Mouse (Mus musculus): ENCODE measurements around the gene Vsnl1. TPM values are rescaled to one million over a fixed set of nuclear protein-coding genes. Genes with fewer than 3 reads are reported as not detected.

Gene Vsnl1
- polyA plus RNA-seq (2015; fragmentation: Nextera tagmentation; extraction: Ambion mirVana) = 0.88 and 0.92 TPM in 2 replicates

GRCm38 (mm10) chr12:11436497-11437265 lies at the start of gene Vsnl1:
TSS of gene Vsnl1 (minus strand) at chr12:11436613.
- H3K27ac ChIP-seq = no peak within 1 kb of the TSS
- peak within 1 kb of the TSS; percentile 83 for H3K4me2 ChIP-seq
- H3K4me1 ChIP-seq = peaks cover 13% of the 10 kb centered on the region
- H3K9ac ChIP-seq = no peak within 1 kb of the TSS
- H3K9me3 ChIP-seq = no peaks in the 10 kb centered on the region
- WGBS = 3% methylated on average over 34 of the region's 34 CpGs
- no peaks in the 10 kb centered on the region for H3K36me3 ChIP-seq
- peak within 1 kb of the TSS; percentile 35 for H3K4me3 ChIP-seq (replicated peaks)
- peak; percentile 84 for ATAC-seq (ENCODE audit: insufficient read depth, low FRiP score, low read depth)
- peaks cover 14% of the 10 kb centered on the region; the same call in 1 of the 2 replicates for H3K27me3 ChIP-seq (replicated peaks)

- Histone ChIP-seq H3K4me1 (peaks cover 4% of the 10 kb centered on the region; the same call in 1 of the 2 replicates), H3K4me2 (peak overlapping the region; percentile 98), H3K36me3 (no peaks in the 10 kb centered on the region), H3K9ac (no peak overlapping the region), H3K27ac (no peak overlapping the region), H3K9me3 (no peaks in the 10 kb centered on the region), H3K27me3 (replicated peaks) (no peaks in the 10 kb centered on the region), H3K4me3 (replicated peaks) (no peak overlapping the region)
- 77% methylated on average over 4 of the region's 4 CpGs for WGBS
- no peak for ATAC-seq (ENCODE audit: insufficient read depth, low FRiP score, low read depth)
Measured at GRCm38 (mm10) chr12:11456632-11457031, 20.2 kb upstream of the Vsnl1 start.

- Histone ChIP-seq H3K36me3 (no peaks in the 10 kb centered on the region), H3K9me3 (no peaks in the 10 kb centered on the region), H3K4me3 (replicated peaks) (peak overlapping the region; percentile 54), H3K4me1 (peaks cover 4% of the 10 kb centered on the region; the same call in 1 of the 2 replicates), H3K27me3 (replicated peaks) (no peaks in the 10 kb centered on the region), H3K4me2 (peak overlapping the region; percentile 98), H3K9ac (peak overlapping the region; percentile 37), H3K27ac (no peak overlapping the region)
- peak; percentile 55; the same call in 1 of the 2 replicates for ATAC-seq (ENCODE audit: insufficient read depth, low FRiP score, low read depth)
- WGBS = 4% methylated on average over 11 of the region's 11 CpGs
Measured at GRCm38 (mm10) chr12:11456213-11456612, 19.8 kb upstream of the Vsnl1 start.

GRCm38 (mm10) chr12:11455549-11456194 lies 19.3 kb upstream of the Vsnl1 start, which contains the start of gene Rad51ap2:
TSS of gene Rad51ap2 (plus strand) at chr12:11456079.
- no peaks in the 10 kb centered on the region for H3K9me3 ChIP-seq
- peaks cover 4% of the 10 kb centered on the region; the same call in 1 of the 2 replicates for H3K4me1 ChIP-seq

GRCm38 (mm10) chr12:11454146-11454545 lies 17.7 kb upstream of the Vsnl1 start:
- no peaks in the 10 kb centered on the region for H3K36me3 ChIP-seq
- H3K4me1 ChIP-seq = peaks cover 4% of the 10 kb centered on the region; the same call in 1 of the 2 replicates
- no peak overlapping the region for H3K4me3 ChIP-seq (replicated peaks)
- no peaks in the 10 kb centered on the region for H3K9me3 ChIP-seq
- H3K27me3 ChIP-seq (replicated peaks) = no peaks in the 10 kb centered on the region
- ATAC-seq (ENCODE audit: insufficient read depth, low FRiP score, low read depth) = no peak
- no peak overlapping the region for H3K9ac ChIP-seq
- H3K4me2 ChIP-seq = no peak overlapping the region
- no peak overlapping the region for H3K27ac ChIP-seq
- whole genome bisulfite sequencing = 65% methylated on average over 5 of the region's 5 CpGs

More at GRCm38 (mm10) chr12:11455549-11456194, 19.3 kb upstream of the Vsnl1 start, which contains the start of gene Rad51ap2:
- H3K27me3 ChIP-seq (replicated peaks) = no peaks in the 10 kb centered on the region
- no peak within 1 kb of the TSS for H3K27ac ChIP-seq
- no peaks in the 10 kb centered on the region for H3K36me3 ChIP-seq
- H3K9ac ChIP-seq = peak within 1 kb of the TSS; percentile 37
- WGBS = 3% methylated on average over 40 of the region's 40 CpGs
- peak within 1 kb of the TSS; percentile 54 for H3K4me3 ChIP-seq (replicated peaks)
- H3K4me2 ChIP-seq = peak within 1 kb of the TSS; percentile 98
- peak; percentile 99 for ATAC-seq (ENCODE audit: insufficient read depth, low FRiP score, low read depth)

- H3K27ac ChIP-seq = no peak overlapping the region
- ATAC-seq (ENCODE audit: insufficient read depth, low FRiP score, low read depth) = no peak
- peak overlapping the region; percentile 83 for H3K4me2 ChIP-seq
- H3K9me3 ChIP-seq = no peaks in the 10 kb centered on the region
- peaks cover 13% of the 10 kb centered on the region for H3K4me1 ChIP-seq
- WGBS = 27% methylated on average over 23 of the region's 23 CpGs
- no peaks in the 10 kb centered on the region for H3K36me3 ChIP-seq
- H3K9ac ChIP-seq = 0 out of 2 replicates have a peak overlapping the region, but pooled peaks have one; percentile 4
- peaks cover 14% of the 10 kb centered on the region; the same call in 1 of the 2 replicates for H3K27me3 ChIP-seq (replicated peaks)
- H3K4me3 ChIP-seq (replicated peaks) = peak overlapping the region; percentile 35
Measured at GRCm38 (mm10) chr12:11437907-11438447, 1.6 kb upstream of the Vsnl1 start.

- 16% methylated on average over 17 of the region's 17 CpGs for WGBS
- peak overlapping the region; percentile 35 for H3K4me3 ChIP-seq (replicated peaks)
- H3K36me3 ChIP-seq = no peaks in the 10 kb centered on the region
Measured at GRCm38 (mm10) chr12:11437266-11437906, 973 bp upstream of the Vsnl1 start.

GRCm38 (mm10) chr12:11436023-11436350 lies 426 bp downstream of the Vsnl1 start:
- H3K4me3 ChIP-seq (replicated peaks) = peak overlapping the region; percentile 35
- H3K9me3 ChIP-seq = no peaks in the 10 kb centered on the region
- peak overlapping the region; percentile 83 for H3K4me2 ChIP-seq
- WGBS = 2% methylated on average over 12 of the region's 12 CpGs
- no peak overlapping the region for H3K9ac ChIP-seq
- no peak overlapping the region for H3K27ac ChIP-seq
- no peaks in the 10 kb centered on the region for H3K36me3 ChIP-seq
- H3K27me3 ChIP-seq (replicated peaks) = peaks cover 14% of the 10 kb centered on the region; the same call in 1 of the 2 replicates
- H3K4me1 ChIP-seq = peaks cover 13% of the 10 kb centered on the region
- ATAC-seq (ENCODE audit: insufficient read depth, low FRiP score, low read depth) = no peak

More at GRCm38 (mm10) chr12:11437266-11437906, 973 bp upstream of the Vsnl1 start:
- ATAC-seq (ENCODE audit: insufficient read depth, low FRiP score, low read depth) = peak; percentile 59; the same call in 1 of the 2 replicates
- H3K4me2 ChIP-seq = peak overlapping the region; percentile 83
- peaks cover 13% of the 10 kb centered on the region for H3K4me1 ChIP-seq
- no peak overlapping the region for H3K27ac ChIP-seq
- peaks cover 14% of the 10 kb centered on the region; the same call in 1 of the 2 replicates for H3K27me3 ChIP-seq (replicated peaks)
- H3K9me3 ChIP-seq = no peaks in the 10 kb centered on the region
- H3K9ac ChIP-seq = no peak overlapping the region

GRCm38 (mm10) chr12:11435246-11436022 lies 979 bp downstream of the Vsnl1 start:
- Histone ChIP-seq H3K4me3 (replicated peaks) (peak overlapping the region; percentile 35), H3K9ac (no peak overlapping the region), H3K9me3 (no peaks in the 10 kb centered on the region), H3K4me2 (peak overlapping the region; percentile 83), H3K27me3 (replicated peaks) (peaks cover 14% of the 10 kb centered on the region; the same call in 1 of the 2 replicates), H3K36me3 (no peaks in the 10 kb centered on the region), H3K27ac (no peak overlapping the region), H3K4me1 (peaks cover 13% of the 10 kb centered on the region)
- WGBS = 8% methylated on average over 15 of the region's 15 CpGs
- no peak for ATAC-seq (ENCODE audit: insufficient read depth, low FRiP score, low read depth)

GRCm38 (mm10) chr12:11434446-11434845 lies 2.0 kb downstream of the Vsnl1 start:
- Histone ChIP-seq H3K27ac (no peak overlapping the region), H3K4me3 (replicated peaks) (no peak overlapping the region), H3K27me3 (replicated peaks) (peaks cover 14% of the 10 kb centered on the region; the same call in 1 of the 2 replicates), H3K9ac (no peak overlapping the region), H3K9me3 (no peaks in the 10 kb centered on the region), H3K36me3 (no peaks in the 10 kb centered on the region), H3K4me2 (no peak overlapping the region), H3K4me1 (peaks cover 13% of the 10 kb centered on the region)
- WGBS = 73% methylated on average over 8 of the region's 8 CpGs
- ATAC-seq (ENCODE audit: insufficient read depth, low FRiP score, low read depth) = no peak

- WGBS = 24% methylated on average over 1 of the region's 1 CpGs
- Histone ChIP-seq H3K4me3 (replicated peaks) (no peak overlapping the region), H3K4me1 (peaks cover 13% of the 10 kb centered on the region), H3K27me3 (replicated peaks) (peaks cover 14% of the 10 kb centered on the region; the same call in 1 of the 2 replicates), H3K4me2 (no peak overlapping the region), H3K9ac (no peak overlapping the region), H3K9me3 (no peaks in the 10 kb centered on the region), H3K27ac (no peak overlapping the region), H3K36me3 (no peaks in the 10 kb centered on the region)
- no peak for ATAC-seq (ENCODE audit: insufficient read depth, low FRiP score, low read depth)
Measured at GRCm38 (mm10) chr12:11433716-11434115, 2.7 kb downstream of the Vsnl1 start.

All from stomach, embryonic 15.5 days (tissue).